Mouse (Mus musculus) adrenal gland, adult 2 months (tissue): ENCODE measurements around the gene Ttf1. TPM values are rescaled to one million over a fixed set of nuclear protein-coding genes. Genes with fewer than 3 reads are reported as not detected.
A peak's percentile ranks its signal among the peaks of the same experiment; 100 is the strongest.

ENCODE experiments used
- DNase-seq: peaks from one replicate; pipeline ENCODE4 v3.0.0; 2021
- long read RNA-seq: library from polyadenylated mRNA; stranded (forward); transcript quantifications from one replicate; pipeline ENCODE4 v2.0.0, GENCODE M21; 2021
- polyA plus RNA-seq: library from polyadenylated mRNA; depleted of rRNA; stranded (reverse); fragments of >200 nt; gene quantifications from 2 replicates; pipeline ENCODE4 v1.2.3, GENCODE M21; 2012; rRNA removed
- total RNA-seq, 2 experiments: library from RNA; stranded (reverse); gene quantifications; 2 replicates each; pipeline ENCODE4 v1.2.3; 2021

Ttf1 gene
- total RNA-seq (10 to 100 TPM in 1 of 2 experiments, 1 to 10 TPM in 1; 9.8 to 12.5 TPM), polyA plus RNA-seq (2.7 and 3.0 TPM in 2 replicates)
- long read RNA-seq, full-length matches to known transcripts = 1 of 9 reads
- long read RNA-seq, partial matches to known transcripts = 4 of 9 reads
- long read RNA-seq, other reads (novel, unspliced or antisense) = 4 of 9 reads

DNA sequence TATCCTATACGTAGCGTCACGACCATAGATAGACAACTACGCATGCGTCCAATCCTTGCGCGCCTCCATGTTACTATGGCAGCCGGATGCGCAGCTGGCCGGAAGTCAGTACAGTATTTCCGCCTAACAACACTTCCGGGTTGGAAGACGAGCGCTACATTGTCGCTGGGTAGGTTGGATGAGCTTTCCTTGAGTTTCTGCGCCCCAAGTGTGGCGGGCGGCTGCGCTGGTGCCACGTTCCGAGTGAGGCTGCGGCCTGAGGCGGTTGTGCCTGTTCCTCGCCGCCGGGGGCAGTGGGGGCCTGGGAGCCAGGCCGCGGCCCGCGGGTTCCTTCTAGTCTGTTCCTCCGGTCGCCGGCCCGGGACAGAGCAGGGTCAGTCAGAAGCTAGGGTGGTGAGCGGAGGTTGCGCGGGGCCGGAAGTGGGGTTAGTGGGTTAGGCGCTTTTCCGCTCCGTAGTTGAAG, at the start of gene Ttf1:
Ttf1 (plus strand) TSS at position 128 of the 463 bp plus-strand sequence.
- DNase-seq = peak; percentile 90

DNA sequence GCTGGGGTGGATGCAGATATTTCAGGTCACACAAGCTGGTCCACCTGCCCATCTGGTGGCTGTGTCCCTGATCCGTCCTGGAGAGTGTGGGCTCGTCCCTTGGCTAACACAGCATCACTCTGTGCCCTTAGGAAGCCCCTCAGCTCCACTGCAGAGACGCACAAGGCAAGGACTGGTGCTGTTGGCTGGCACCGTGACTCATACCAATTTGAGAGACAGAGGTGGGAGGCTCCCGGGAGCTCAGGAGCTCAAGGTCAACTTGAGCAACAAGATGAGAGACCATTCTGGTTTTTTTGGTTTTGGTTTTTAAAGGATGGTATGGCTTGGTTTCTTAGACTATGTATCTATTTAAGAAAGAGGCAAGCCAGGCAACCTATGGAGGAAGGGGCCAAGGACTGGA, 47.5 kb upstream of the Ttf1 start:
- peak; percentile 53 for DNase-seq

DNA sequence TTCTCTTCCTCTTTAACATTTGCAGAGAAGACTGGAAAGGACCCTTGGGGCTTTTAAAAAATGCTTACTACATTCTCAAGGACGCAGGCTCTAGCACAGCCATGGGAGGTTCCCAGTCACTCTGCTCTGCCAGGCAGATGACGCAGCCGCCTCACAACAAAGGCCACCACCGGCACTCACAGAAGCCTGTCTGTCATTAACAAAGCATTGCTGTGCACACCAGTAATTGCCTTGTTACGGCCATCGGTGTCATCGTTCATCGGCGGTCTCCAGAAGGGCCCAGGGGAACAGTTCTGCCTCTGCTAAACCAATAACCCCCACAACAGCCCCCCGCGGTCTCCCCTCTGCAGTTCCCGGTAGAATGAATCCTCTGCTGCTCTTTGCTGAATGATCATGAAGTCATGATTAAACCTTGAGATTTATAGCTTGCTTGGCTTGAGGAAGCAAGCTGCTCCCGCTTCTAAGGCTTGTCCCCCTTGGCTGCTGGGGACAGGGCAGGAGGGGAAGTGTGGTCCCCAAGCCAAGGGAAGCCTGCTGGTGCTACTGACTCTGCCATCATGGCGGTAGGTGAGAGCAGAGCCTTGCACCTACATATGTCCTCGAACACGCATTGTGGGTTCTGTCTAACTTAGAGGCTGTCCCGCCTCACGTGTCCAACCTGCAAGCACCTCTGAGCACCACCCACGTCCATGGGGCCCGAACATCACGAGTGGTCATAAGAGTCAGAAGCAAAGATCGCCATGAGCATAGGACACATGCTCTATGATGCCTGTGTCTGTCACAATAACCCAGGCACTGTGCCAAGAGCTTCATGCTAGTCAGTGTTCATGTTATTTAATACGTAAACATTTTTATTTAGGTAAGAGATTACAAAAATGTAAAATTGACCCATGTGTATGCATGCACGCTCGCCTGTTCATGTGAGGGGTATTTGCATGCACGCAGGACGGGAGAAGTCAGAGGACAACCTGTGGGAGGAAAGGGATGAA, 43.2 kb upstream of the Ttf1 start:
- peak; percentile 86 for DNase-seq

DNA sequence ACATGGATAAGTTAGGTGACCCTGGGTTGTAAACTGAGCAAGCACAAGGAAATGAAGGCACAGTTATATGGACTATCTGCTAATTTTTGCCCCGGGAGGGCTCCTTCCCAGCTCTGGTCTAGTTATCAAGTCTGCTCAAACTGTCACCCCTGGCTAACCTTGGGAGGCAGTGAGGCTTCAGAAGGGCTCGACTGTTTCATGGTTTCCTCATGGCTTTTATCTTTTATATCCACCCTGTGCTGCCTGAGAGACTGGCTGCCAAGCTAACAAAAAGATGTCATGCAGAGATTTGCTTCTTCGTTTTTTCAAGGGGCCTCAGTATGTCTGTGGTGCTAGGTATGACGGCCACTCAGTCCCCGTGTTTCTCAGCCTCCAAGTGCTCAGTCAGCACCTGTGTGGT, 41.4 kb upstream of the Ttf1 start:
- no peak for DNase-seq

DNA sequence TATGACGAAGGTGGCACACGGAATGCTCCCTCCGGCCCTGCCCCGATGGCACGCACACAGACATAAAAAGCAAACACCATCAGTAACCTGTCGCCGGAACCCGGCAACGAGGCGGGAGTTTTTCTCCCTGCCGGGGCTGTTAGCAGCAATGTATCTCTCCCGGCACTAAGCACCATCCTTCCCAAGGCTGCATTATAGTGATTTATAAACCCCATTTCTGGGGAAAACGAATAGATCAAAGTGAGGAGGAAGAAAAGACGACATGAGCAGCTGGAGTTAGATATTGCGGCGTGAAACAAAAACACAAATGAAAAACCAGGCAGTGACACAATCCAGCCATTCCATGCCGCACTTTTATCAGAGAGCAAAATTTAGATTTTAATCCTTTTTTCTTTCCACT, 39.0 kb upstream of the Ttf1 start:
- DNase-seq = peak; percentile 45

DNA sequence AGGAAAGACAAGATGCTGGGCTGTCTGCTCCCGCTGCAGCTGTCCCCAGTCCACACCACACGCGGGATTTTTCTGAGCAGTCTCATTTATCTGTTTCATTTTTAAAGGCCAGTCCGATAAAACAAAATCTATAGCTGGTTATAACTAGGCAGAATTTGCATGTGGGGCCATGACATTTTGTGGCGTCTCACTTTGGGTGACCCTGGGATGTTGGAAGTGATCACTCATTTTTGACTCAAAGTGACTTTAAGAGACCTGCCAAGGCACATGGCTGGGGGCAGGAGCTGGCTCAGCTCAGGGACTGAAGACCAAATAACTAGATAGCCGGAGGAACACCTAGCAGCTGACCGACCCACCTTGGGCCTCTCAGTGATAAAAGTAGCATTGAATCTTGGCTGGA, 37.1 kb upstream of the Ttf1 start:
- peak; percentile 86 for DNase-seq

DNA sequence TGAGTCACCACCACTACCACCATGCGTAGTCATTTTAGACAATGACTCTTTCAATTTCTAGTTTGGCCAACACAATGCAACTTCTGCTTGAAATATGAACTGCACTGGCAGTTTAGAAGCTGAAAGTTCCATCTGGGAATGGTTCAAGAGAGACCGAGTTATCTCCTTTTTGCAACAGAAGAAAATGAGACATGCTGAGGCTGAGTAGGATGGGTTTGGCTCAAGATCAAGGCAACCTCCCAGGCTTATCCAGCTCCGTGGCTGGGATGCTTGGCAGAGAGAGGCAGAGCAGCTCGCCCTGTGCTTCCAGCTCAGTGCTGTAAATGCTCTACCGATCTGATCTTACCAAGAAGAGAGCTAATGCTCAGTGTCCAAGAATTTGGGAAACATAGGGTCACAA, 34.8 kb upstream of the Ttf1 start:
- peak; percentile 70 for DNase-seq

DNA sequence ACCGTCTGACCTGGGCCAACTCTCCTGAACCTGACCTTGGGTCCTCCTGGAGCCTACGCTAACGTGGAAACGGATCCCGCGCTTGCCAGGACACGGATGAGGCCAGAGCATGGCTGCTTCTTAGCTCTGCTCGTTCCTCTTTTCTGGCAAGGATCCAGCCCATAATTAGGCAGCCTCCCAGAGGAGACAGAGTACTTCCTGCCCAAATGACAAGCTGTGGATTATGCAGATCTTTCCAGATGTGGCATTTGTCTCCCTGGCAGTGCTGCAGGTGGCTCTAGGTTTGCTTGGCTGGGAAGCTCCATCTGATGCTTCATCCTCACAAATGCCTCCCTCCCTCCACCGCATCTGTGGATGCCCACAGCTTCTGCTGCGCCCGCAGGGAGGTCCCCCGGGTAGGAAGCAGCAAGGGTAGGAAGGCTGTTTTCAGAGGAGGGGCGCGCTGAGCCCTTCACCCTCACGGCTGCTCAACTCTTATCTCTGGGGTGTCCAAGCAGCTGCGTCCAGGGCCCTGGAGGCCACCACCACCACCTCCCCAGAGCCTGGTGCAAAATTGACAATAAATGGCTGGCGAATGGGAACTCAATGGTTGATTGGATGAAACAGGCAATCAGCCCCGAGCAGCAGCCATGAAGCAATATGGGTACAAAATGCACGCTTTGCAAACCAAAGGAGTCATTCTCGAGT, 29.9 kb upstream of the Ttf1 start:
- no peak for DNase-seq

DNA sequence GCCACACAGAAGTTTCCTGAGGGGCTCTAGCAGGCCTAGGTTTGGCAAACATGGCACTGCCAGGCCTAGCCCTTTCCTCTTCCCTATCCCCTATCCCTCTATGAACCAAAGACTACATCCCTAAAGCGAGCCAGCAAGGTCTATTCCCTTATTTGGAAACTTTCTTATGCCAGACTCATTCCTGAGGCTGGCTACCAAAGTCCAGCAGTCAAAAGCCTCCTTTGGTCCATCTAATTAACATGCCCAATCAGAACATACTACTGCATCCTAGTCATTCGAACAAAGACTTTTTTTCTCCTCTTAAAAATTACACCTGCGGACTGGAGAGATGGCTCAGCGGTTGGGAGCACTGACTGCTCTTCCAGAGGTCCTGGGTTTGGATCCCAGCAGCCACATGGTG, 28.1 kb upstream of the Ttf1 start:
- DNase-seq = no peak

DNA sequence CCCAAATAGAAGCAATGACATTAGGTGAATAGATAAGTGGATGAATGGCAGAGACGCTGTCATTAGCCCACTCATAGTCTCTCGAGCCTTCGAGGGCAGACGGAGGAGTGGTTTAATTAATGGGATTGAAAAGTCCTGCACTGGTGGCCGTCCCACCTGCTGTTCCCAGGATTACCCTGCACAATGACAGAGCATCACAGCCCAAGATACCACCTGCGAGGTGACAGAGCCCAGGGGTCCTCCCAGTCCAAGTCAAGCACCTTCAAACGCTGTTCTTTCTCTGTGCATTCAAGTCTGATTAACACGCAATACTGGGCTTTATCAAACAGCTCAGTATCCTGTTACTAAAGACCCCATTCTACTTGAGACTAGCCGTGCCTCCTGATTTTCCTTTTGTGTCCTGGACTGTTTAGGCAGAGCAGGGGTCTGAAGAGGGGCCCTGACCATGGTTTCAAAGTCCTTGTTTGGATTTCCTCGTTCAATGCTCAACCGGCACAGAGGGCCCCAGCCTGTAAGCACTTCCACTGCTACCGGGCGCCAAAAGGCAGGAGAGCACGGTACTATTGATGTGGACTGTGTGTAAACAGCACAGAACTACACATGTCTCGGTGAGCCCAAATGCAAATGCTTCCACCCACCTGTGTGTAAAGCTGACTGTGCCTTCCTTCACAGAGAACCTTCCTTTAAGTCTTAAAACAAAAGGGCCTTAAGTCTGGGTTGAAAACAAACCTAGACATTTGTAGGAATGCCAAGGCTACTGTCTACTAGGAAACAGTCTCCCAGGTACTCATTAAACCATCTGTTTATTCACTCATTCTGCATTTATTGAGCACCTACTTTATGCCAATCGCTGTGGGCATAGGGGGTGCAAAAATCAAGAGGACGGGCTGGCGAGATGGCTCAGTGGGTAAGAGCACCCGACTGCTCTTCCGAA, 25.3 kb upstream of the Ttf1 start:
- no peak for DNase-seq

DNA sequence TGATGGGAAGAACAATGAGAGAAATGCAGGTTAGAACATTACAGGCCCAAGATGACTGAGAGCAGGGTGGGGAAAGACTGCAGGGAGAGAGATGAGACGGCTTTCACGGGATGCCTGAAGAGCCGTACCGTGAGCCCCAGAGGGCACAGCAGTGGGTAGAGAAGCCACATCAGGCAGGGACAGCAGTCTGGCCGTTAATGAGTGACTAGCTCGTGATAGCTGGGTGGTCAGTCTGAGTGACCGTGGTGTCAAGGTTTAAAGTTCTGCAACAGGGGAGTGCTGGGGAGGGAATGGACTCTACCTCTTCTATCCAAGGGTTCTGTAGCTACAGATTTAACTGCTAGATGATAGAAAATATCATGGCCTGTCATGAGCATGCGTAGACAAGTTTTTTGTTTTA, 24.4 kb upstream of the Ttf1 start:
- no peak for DNase-seq

DNA sequence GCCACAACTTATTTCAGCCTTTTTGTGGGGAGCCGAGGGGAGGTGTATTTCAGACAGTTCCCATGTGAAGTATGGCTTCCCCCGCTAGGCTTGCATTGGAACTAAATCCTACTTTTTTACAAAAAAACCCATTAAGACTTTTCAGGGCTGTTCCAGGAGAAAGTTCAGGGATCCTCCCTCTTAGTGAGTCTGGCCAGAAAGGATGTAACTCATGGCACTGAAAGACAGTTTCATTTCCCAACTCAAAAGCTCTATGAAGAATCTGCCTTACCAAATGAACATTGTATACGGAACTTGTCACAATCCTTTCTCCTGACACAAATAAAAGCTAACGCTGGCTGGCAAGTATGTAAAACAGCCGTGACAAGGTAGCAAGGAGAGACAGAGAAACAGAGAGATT, 20.3 kb upstream of the Ttf1 start:
- no peak for DNase-seq

DNA sequence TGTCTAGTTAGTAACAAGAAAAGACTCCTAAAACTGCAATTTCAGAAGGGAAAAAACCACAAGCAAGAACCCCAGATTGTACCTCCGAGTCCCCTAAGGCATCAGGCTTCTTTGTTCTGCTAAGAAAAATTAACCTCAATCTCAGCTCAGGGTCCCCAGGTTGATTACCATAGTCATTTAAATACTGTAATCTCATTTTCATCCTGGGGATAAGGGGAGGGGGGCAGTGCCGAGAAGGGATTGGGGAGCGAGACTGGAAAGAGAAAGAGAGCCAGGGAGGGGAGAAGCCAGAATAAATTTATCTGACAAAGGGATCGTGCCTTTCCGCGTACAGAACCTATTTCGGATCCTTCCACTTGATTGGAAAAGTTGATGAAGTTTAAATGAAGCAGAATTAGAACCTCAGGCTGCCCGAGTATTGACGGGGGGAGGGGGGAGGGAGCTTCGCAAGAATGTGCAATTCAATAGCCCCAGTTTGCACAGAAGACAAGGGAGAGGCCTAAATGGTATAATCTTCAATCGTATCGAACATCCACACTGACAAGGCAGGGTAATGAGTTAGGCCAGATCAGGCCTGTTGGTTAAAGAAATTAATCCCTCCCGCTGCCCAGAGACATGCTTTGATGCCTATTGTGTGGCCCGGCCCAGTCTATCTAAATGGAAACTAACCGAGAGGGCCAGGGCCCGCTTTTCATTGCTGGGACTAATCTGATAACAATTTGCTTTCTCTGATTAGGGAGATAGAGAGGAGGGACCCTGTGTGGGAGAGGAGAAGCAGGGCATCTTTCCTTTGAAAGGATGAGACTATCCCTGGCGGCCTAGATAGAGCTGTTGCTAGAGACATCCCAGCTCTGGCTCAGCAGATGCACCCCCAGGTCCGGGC, 19.2 kb upstream of the Ttf1 start:
- no peak for DNase-seq

DNA sequence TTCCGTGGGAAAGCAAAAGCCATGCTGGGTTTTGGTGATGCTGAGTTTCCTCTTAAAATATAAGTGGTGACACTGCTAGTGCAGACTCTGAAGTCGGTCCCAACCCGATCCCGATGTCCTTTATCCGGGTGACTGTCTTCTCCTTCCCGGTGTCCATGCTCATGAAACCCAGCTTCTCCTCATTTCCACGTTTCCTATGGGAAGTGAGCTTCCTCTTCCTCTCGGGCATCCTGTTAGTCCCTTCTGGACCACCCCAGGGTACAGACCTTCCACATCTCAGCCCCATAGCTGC, 18.6 kb upstream of the Ttf1 start:
- no peak for DNase-seq

DNA sequence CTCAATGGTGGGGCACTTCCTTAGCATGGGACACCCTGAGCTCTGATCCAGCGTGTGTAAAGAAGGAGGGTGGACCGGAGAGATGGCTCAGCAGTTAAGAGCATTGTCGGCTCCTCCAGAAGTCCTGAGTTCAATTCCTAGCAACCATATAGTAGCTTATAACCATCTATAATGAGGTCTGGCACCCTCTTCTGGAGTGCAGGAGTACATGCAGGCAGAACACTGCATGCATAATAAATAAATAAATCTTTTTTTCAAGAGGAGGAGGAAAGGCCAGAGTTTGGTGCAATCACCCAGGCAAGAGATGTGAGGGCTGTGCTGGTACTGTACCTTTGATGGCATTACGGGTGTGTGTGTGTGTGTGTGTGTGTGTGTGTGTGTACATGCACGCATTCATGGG, 17.9 kb upstream of the Ttf1 start:
- DNase-seq = no peak

DNA sequence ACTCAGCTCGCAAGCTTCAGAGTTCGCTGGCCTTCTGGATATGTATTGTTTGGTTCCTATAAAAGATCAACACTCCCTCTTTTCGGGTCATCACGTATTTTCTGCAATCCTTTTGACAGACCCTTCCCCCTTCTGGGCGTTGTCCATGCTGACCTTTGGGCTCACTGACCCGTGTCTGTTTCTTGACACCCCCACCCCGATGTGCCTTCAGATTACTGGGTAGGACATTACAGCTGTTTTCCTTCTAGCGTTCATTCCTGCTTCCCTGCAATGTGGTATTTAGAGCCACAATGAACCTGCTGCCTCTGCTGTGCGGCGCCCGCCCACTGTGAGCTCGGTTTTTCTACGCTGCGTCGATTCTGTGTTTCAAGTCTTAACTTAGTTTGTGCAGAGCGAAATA, 13.9 kb upstream of the Ttf1 start:
- DNase-seq = no peak

DNA sequence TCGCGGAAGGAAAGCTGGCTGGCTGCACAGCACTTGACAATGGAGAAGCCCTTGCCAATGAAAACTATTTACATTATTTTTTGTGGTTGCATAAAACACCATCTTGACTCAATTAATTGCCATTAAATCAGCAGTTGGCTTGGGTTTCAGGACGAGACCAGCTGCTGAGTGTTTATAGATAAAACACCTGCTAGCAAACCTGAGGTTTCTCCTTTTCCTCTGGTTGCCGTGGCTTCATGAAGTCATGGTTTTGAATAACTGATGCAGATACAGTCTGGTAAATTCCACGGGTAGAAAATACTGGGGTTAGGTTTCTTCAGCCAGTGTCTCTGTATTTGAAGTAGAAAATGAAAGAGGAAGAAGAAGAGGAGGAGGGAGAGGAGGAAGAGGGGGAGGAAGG, 8.1 kb upstream of the Ttf1 start:
- no peak for DNase-seq

DNA sequence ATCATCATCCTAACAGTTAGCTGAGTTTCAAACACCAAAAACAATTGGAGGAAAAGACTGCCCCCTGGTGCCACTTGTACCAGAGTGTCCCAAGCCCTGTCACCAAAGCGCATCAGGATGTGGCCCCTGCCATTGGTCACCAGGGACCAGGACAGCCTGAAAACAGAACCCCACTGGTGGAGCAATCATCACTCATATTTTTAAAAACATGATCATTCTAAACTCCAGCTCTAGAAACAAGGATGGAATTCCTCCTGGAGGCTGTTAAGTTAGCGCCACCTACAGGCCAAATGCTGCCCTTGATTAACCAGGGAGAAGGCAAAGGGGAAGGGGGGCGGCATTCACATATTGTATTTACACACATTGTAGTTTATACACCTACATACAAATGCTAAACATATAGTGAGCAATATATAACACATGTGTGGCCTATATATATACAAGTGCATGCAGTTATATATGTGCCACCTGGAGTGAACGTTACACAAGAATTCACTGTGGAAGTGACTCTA, 7.1 kb upstream of the Ttf1 start:
- peak; percentile 68 for DNase-seq

DNA sequence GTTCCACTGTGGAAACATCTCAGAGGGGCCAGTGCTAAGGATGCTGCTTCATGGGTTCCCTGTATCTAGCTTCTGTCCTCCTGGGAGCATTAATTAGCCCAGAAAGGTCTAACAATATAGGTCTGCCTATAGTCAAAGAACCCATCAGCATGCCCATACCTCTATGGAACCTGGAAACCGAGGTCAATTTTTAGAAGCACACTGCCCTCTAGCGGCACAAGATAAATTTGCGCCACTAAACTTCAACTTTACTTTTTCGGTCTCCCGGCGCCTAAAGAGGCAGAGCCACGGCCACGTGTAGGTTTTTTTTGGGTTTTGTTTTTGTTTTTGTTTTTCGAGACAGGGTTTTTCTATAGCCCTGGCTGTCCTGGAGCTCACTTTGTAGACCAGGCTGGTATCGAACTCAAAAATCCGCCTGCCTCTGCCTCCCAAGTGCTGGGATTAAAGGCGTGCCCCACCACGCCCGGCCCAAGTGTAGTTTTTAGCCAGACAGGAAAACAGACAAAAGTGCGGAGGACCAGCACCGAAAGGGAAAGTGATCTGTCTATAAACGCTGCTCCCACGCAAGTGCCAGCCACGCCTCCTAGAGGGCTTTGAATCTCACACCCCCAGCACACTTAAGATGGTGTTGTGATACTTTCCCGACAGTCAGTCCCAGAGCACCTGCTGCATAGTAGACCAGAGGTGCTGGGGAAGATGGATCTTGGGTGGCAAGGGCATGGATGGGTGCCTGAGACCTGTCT, 6.1 kb upstream of the Ttf1 start:
- DNase-seq = peak; percentile 52

DNA sequence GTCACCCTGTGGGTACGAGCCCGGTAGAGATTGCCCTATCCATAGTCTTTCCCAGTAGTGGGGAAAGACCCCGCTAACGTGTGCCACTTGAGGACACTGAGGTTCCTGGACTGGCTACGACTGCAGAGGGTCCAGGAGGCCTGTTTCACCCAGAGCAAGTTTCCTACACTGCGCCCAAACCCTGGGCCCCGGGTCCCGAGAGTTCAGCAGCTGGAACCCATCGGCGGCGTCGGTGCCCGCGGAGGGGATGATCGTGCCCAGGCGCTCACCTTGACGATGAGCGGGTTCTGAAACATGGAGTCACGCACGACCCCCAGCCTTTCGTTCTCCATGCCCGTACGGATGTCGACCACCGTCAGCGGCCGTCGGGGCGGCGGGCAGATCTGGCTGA, 5.5 kb upstream of the Ttf1 start:
- DNase-seq = peak; percentile 7
